Mouse (Mus musculus): Measurements from ENCODE around the gene Aldh3a2. TPM values are rescaled to one million over a fixed set of nuclear protein-coding genes. Genes with fewer than 3 reads are reported as not detected.

The Aldh3a2 gene
- polyA plus RNA-seq, 2 experiments = 22.9 to 30.2 TPM

- no peak for TF ChIP-seq CTCF (IDR thresholded peaks at IDR 0.05; ENCODE audit: low read depth)
- TF ChIP-seq EP300 (IDR thresholded peaks at IDR 0.05; ENCODE audit: low read depth) = no peak
- no peak for ATAC-seq (ENCODE audit: insufficient read depth)
- Histone ChIP-seq H3K4me2 (ENCODE audit: low read depth) (no peak overlapping the region), H3K9ac (replicated peaks) (no peak overlapping the region), H3K4me1 (replicated peaks; ENCODE audit: control insufficient read depth in 2 of 2, insufficient read depth in 2 of 2, low read length in 1 of 2) (no peaks in the 10 kb centered on the region), H3K27me3 (ENCODE audit: control insufficient read depth, insufficient read depth, low read length) (no peaks in the 10 kb centered on the region), H3K36me3 (replicated peaks; ENCODE audit: control insufficient read depth, insufficient read depth, low read depth) (no peaks in the 10 kb centered on the region), H3K27ac (no peak overlapping the region), H3K4me3 (ENCODE audit: insufficient read depth in 1 of 2, low read depth in 2 of 2, low read length in 2 of 2) (no peak overlapping the region), H3K9me3 (ENCODE audit: control insufficient read depth, low read length) (no peaks in the 10 kb centered on the region)
- 46% methylated on average over 2 of the region's 2 CpGs for WGBS (ENCODE audit: insufficient replicate concordance)
- DNase-seq (ENCODE audit: low read depth in 3 of 3, low spot score in 3 of 3) = no peak
Measured at GRCm38 (mm10) chr11:61202810-61203209, 64.5 kb downstream of the Aldh3a2 start.

GRCm38 (mm10) chr11:61202186-61202585 lies 65.1 kb downstream of the Aldh3a2 start:
- no peak overlapping the region for H3K4me2 ChIP-seq (ENCODE audit: low read depth)
- TF ChIP-seq EP300 (IDR thresholded peaks at IDR 0.05; ENCODE audit: low read depth) = no peak
- H3K36me3 ChIP-seq (replicated peaks; ENCODE audit: control insufficient read depth, insufficient read depth, low read depth) = no peaks in the 10 kb centered on the region
- no peak overlapping the region for H3K4me3 ChIP-seq (ENCODE audit: insufficient read depth in 1 of 2, low read depth in 2 of 2, low read length in 2 of 2)
- H3K27me3 ChIP-seq (ENCODE audit: control insufficient read depth, insufficient read depth, low read length) = no peaks in the 10 kb centered on the region
- no peak overlapping the region for H3K9ac ChIP-seq (replicated peaks)
- H3K27ac ChIP-seq = no peak overlapping the region
- DNase-seq (ENCODE audit: low read depth in 3 of 3, low spot score in 3 of 3) (no peak), ATAC-seq (ENCODE audit: insufficient read depth) (no peak)
- 68% methylated on average over 6 of the region's 6 CpGs for WGBS (ENCODE audit: insufficient replicate concordance)
- no peaks in the 10 kb centered on the region for H3K9me3 ChIP-seq (ENCODE audit: control insufficient read depth, low read length)
- H3K4me1 ChIP-seq (replicated peaks; ENCODE audit: control insufficient read depth in 2 of 2, insufficient read depth in 2 of 2, low read length in 1 of 2) = no peaks in the 10 kb centered on the region

- no peak for TF ChIP-seq EP300 (IDR thresholded peaks at IDR 0.05; ENCODE audit: low read depth)
- no peak for TF ChIP-seq CTCF (IDR thresholded peaks at IDR 0.05; ENCODE audit: low read depth)
- ATAC-seq (ENCODE audit: insufficient read depth) (no peak), DNase-seq (ENCODE audit: low read depth in 3 of 3, low spot score in 3 of 3) (no peak)
- no peak overlapping the region for H3K4me2 ChIP-seq (ENCODE audit: low read depth)
- 45% methylated on average over 4 of the region's 4 CpGs for WGBS (ENCODE audit: insufficient replicate concordance)
- H3K36me3 ChIP-seq (replicated peaks; ENCODE audit: control insufficient read depth, insufficient read depth, low read depth) = no peaks in the 10 kb centered on the region
- no peaks in the 10 kb centered on the region for H3K9me3 ChIP-seq (ENCODE audit: control insufficient read depth, low read length)
- no peak overlapping the region for H3K9ac ChIP-seq (replicated peaks)
- H3K27me3 ChIP-seq (ENCODE audit: control insufficient read depth, insufficient read depth, low read length) = no peaks in the 10 kb centered on the region
- H3K4me3 ChIP-seq (ENCODE audit: insufficient read depth in 1 of 2, low read depth in 2 of 2, low read length in 2 of 2) = no peak overlapping the region
- no peak overlapping the region for H3K27ac ChIP-seq
- no peaks in the 10 kb centered on the region for H3K4me1 ChIP-seq (replicated peaks; ENCODE audit: control insufficient read depth in 2 of 2, insufficient read depth in 2 of 2, low read length in 1 of 2)
Measured at GRCm38 (mm10) chr11:61199620-61200362, 67.5 kb downstream of the Aldh3a2 start.

DNA sequence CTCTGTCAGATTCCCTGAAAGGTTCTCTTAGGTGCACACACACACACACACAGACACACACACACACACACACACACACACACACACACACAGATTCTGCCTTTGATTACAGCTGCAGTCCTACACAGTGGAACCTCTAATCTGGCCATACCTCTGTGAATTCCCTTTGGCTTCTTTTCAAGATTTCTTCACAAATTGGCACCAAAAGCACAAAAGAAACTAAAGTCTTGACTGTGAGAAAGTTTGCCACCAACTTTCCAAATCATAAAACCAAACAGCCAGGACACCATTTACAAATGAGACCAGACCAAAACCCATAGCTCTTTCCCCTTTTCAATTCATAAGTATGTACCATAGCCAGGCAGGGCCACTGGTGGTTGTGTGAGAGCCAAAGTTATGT lies 69.3 kb downstream of the Aldh3a2 start:
- DNase-seq (ENCODE audit: low read depth in 3 of 3, low spot score in 3 of 3) (no peak), ATAC-seq (ENCODE audit: insufficient read depth) (no peak)
- Histone ChIP-seq H3K4me3 (ENCODE audit: insufficient read depth in 1 of 2, low read depth in 2 of 2, low read length in 2 of 2) (no peak overlapping the region), H3K4me1 (replicated peaks; ENCODE audit: control insufficient read depth in 2 of 2, insufficient read depth in 2 of 2, low read length in 1 of 2) (no peaks in the 10 kb centered on the region), H3K36me3 (replicated peaks; ENCODE audit: control insufficient read depth, insufficient read depth, low read depth) (no peaks in the 10 kb centered on the region), H3K9ac (replicated peaks) (no peak overlapping the region), H3K27ac (no peak overlapping the region), H3K9me3 (ENCODE audit: control insufficient read depth, low read length) (no peaks in the 10 kb centered on the region), H3K4me2 (ENCODE audit: low read depth) (no peak overlapping the region), H3K27me3 (ENCODE audit: control insufficient read depth, insufficient read depth, low read length) (peaks cover 7% of the 10 kb centered on the region; the same call in 1 of the 2 replicates)
- TF ChIP-seq EP300 (IDR thresholded peaks at IDR 0.05; ENCODE audit: low read depth) = no peak
- TF ChIP-seq CTCF (IDR thresholded peaks at IDR 0.05; ENCODE audit: low read depth) = no peak

DNA sequence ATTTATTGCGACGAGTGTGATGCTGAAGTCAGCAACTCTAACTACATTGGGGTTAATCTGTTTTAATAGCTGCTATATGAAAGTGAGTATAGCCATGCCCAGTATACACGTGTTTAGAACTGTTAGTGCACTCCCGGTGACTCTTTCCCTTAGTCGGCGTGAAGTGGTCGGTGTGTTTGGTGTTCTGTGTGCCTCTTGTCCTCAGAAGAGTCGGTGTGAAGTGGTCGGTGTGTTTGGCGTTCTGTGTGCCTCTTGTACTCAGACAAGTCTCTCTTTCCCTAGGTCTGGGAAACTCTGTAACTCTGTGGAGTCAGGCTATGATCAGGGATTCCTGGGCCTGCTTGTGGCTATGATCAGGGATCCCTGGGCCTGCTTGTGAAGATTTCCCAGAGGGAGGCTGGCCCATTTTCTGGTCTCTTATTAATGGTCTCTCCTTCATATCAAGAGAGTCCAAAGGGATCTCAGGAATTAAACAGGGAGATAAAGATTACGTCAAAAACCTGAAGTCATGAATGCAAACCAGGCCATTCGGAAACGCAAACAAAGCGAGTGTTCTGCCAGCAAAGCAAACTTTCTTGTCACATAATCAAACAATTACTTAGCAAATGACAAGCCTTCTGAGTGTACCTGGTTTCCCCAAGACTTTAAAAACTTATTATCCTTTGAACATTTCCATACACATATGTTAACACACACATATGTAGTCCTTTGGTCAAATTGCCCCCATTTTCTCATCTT lies 70.5 kb downstream of the Aldh3a2 start:
- no peaks in the 10 kb centered on the region for H3K4me1 ChIP-seq (replicated peaks; ENCODE audit: control insufficient read depth in 2 of 2, insufficient read depth in 2 of 2, low read length in 1 of 2)
- DNase-seq (ENCODE audit: low read depth in 3 of 3, low spot score in 3 of 3) = no peak
- 67% methylated on average over 14 of the region's 14 CpGs for WGBS (ENCODE audit: insufficient replicate concordance)
- TF ChIP-seq EP300 (IDR thresholded peaks at IDR 0.05; ENCODE audit: low read depth) (no peak), CTCF (IDR thresholded peaks at IDR 0.05; ENCODE audit: low read depth) (no peak)
- H3K4me2 ChIP-seq (ENCODE audit: low read depth) = no peak overlapping the region
- H3K36me3 ChIP-seq (replicated peaks; ENCODE audit: control insufficient read depth, insufficient read depth, low read depth) = no peaks in the 10 kb centered on the region
- H3K27me3 ChIP-seq (ENCODE audit: control insufficient read depth, insufficient read depth, low read length) = peaks cover 7% of the 10 kb centered on the region; the same call in 1 of the 2 replicates
- no peak overlapping the region for H3K27ac ChIP-seq
- H3K9me3 ChIP-seq (ENCODE audit: control insufficient read depth, low read length) = no peaks in the 10 kb centered on the region
- no peak overlapping the region for H3K9ac ChIP-seq (replicated peaks)
- ATAC-seq (ENCODE audit: insufficient read depth) = no peak
- no peak overlapping the region for H3K4me3 ChIP-seq (ENCODE audit: insufficient read depth in 1 of 2, low read depth in 2 of 2, low read length in 2 of 2)

All from liver, embryonic 14.5 days (tissue).